Mouse (Mus musculus): Measurements from ENCODE around the gene Sf3b3. TPM values are rescaled to one million over a fixed set of nuclear protein-coding genes. Genes with fewer than 3 reads are reported as not detected.

Sf3b3 gene
- polyA plus RNA-seq, 1 experiment from 2014 or later: 149 TPM

GRCm38 (mm10) chr8:110785366-110785765 lies 61.2 kb downstream of the Sf3b3 start:
- Histone ChIP-seq H3K9ac (ENCODE audit: low read length) (no peak overlapping the region), H3K4me2 (ENCODE audit: low read length) (no peak overlapping the region), H3K4me1 (replicated peaks; ENCODE audit: control insufficient read depth, insufficient read depth, low read length) (no peaks in the 10 kb centered on the region), H3K4me3 (ENCODE audit: low read depth, low read length) (no peak overlapping the region), H3K27me3 (replicated peaks; ENCODE audit: control insufficient read depth, insufficient read depth, low read length) (no peaks in the 10 kb centered on the region), H3K36me3 (ENCODE audit: control insufficient read depth, insufficient read depth, low read length) (no peaks in the 10 kb centered on the region), H3K27ac (ENCODE audit: low read depth) (no peak overlapping the region), H3K9me3 (ENCODE audit: control insufficient read depth, low read length) (no peaks in the 10 kb centered on the region)
- 74% methylated on average over 2 of the region's 2 CpGs for WGBS
- ATAC-seq (replicated peaks; ENCODE audit: low FRiP score, low TSS enrichment, low read depth) (no peak), DNase-seq (ENCODE audit: low spot score) (no peak)

GRCm38 (mm10) chr8:110779924-110780718 lies 66.5 kb downstream of the Sf3b3 start:
- Histone ChIP-seq H3K4me1 (replicated peaks; ENCODE audit: control insufficient read depth, insufficient read depth, low read length) (no peaks in the 10 kb centered on the region), H3K4me2 (ENCODE audit: low read length) (no peak overlapping the region), H3K36me3 (ENCODE audit: control insufficient read depth, insufficient read depth, low read length) (no peaks in the 10 kb centered on the region), H3K9me3 (ENCODE audit: control insufficient read depth, low read length) (no peaks in the 10 kb centered on the region), H3K27ac (ENCODE audit: low read depth) (no peak overlapping the region), H3K9ac (ENCODE audit: low read length) (no peak overlapping the region), H3K4me3 (ENCODE audit: low read depth, low read length) (no peak overlapping the region), H3K27me3 (replicated peaks; ENCODE audit: control insufficient read depth, insufficient read depth, low read length) (no peaks in the 10 kb centered on the region)
- DNase-seq (ENCODE audit: low spot score) (no peak), ATAC-seq (replicated peaks; ENCODE audit: low FRiP score, low TSS enrichment, low read depth) (no peak)
- 73% methylated on average over 13 of the region's 13 CpGs for WGBS

GRCm38 (mm10) chr8:110776335-110776734 lies 70.3 kb downstream of the Sf3b3 start:
- DNase-seq (ENCODE audit: low spot score): no peak

GRCm38 (mm10) chr8:110775721-110776120 lies 70.9 kb downstream of the Sf3b3 start:
- Histone ChIP-seq H3K9ac (ENCODE audit: low read length) (no peak overlapping the region), H3K9me3 (ENCODE audit: control insufficient read depth, low read length) (no peaks in the 10 kb centered on the region), H3K4me1 (replicated peaks; ENCODE audit: control insufficient read depth, insufficient read depth, low read length) (peaks cover 2% of the 10 kb centered on the region; the same call in 1 of the 2 replicates), H3K36me3 (ENCODE audit: control insufficient read depth, insufficient read depth, low read length) (no peaks in the 10 kb centered on the region), H3K4me2 (ENCODE audit: low read length) (no peak overlapping the region), H3K4me3 (ENCODE audit: low read depth, low read length) (no peak overlapping the region), H3K27me3 (replicated peaks; ENCODE audit: control insufficient read depth, insufficient read depth, low read length) (no peaks in the 10 kb centered on the region), H3K27ac (ENCODE audit: low read depth) (no peak overlapping the region)
- DNase-seq (ENCODE audit: low spot score) (no peak), ATAC-seq (replicated peaks; ENCODE audit: low FRiP score, low TSS enrichment, low read depth) (no peak)
- 89% methylated on average over 3 of the region's 3 CpGs for WGBS

More at GRCm38 (mm10) chr8:110776335-110776734, 70.3 kb downstream of the Sf3b3 start:
- ATAC-seq (replicated peaks; ENCODE audit: low FRiP score, low TSS enrichment, low read depth): no peak
- no peaks in the 10 kb centered on the region for H3K9me3 ChIP-seq (ENCODE audit: control insufficient read depth, low read length)
- H3K27ac ChIP-seq (ENCODE audit: low read depth): no peak overlapping the region
- 92% methylated on average over 3 of the region's 3 CpGs for WGBS
- no peak overlapping the region for H3K4me2 ChIP-seq (ENCODE audit: low read length)
- H3K36me3 ChIP-seq (ENCODE audit: control insufficient read depth, insufficient read depth, low read length): no peaks in the 10 kb centered on the region
- no peak overlapping the region for H3K9ac ChIP-seq (ENCODE audit: low read length)
- H3K4me1 ChIP-seq (replicated peaks; ENCODE audit: control insufficient read depth, insufficient read depth, low read length): peaks cover 2% of the 10 kb centered on the region; the same call in 1 of the 2 replicates
- no peaks in the 10 kb centered on the region for H3K27me3 ChIP-seq (replicated peaks; ENCODE audit: control insufficient read depth, insufficient read depth, low read length)
- H3K4me3 ChIP-seq (ENCODE audit: low read depth, low read length): no peak overlapping the region

GRCm38 (mm10) chr8:110775316-110775715 lies 71.3 kb downstream of the Sf3b3 start:
- Histone ChIP-seq H3K4me1 (replicated peaks; ENCODE audit: control insufficient read depth, insufficient read depth, low read length) (peaks cover 2% of the 10 kb centered on the region; the same call in 1 of the 2 replicates), H3K27ac (ENCODE audit: low read depth) (no peak overlapping the region), H3K9me3 (ENCODE audit: control insufficient read depth, low read length) (no peaks in the 10 kb centered on the region), H3K27me3 (replicated peaks; ENCODE audit: control insufficient read depth, insufficient read depth, low read length) (no peaks in the 10 kb centered on the region), H3K36me3 (ENCODE audit: control insufficient read depth, insufficient read depth, low read length) (no peaks in the 10 kb centered on the region), H3K4me2 (ENCODE audit: low read length) (no peak overlapping the region), H3K4me3 (ENCODE audit: low read depth, low read length) (no peak overlapping the region), H3K9ac (ENCODE audit: low read length) (no peak overlapping the region)
- WGBS: 72% methylated on average over 8 of the region's 8 CpGs
- ATAC-seq (replicated peaks; ENCODE audit: low FRiP score, low TSS enrichment, low read depth) (no peak), DNase-seq (ENCODE audit: low spot score) (no peak)

GRCm38 (mm10) chr8:110774725-110775124 lies 71.9 kb downstream of the Sf3b3 start:
- no peaks in the 10 kb centered on the region for H3K36me3 ChIP-seq (ENCODE audit: control insufficient read depth, insufficient read depth, low read length)
- WGBS: 82% methylated on average over 6 of the region's 6 CpGs
- no peaks in the 10 kb centered on the region for H3K27me3 ChIP-seq (replicated peaks; ENCODE audit: control insufficient read depth, insufficient read depth, low read length)
- H3K4me2 ChIP-seq (ENCODE audit: low read length): no peak overlapping the region
- H3K9ac ChIP-seq (ENCODE audit: low read length): no peak overlapping the region
- ATAC-seq (replicated peaks; ENCODE audit: low FRiP score, low TSS enrichment, low read depth) (no peak), DNase-seq (ENCODE audit: low spot score) (no peak)
- H3K4me3 ChIP-seq (ENCODE audit: low read depth, low read length): no peak overlapping the region
- H3K9me3 ChIP-seq (ENCODE audit: control insufficient read depth, low read length): no peaks in the 10 kb centered on the region
- no peak overlapping the region for H3K27ac ChIP-seq (ENCODE audit: low read depth)
- peaks cover 2% of the 10 kb centered on the region; the same call in 1 of the 2 replicates for H3K4me1 ChIP-seq (replicated peaks; ENCODE audit: control insufficient read depth, insufficient read depth, low read length)

- Histone ChIP-seq H3K36me3 (ENCODE audit: control insufficient read depth, insufficient read depth, low read length) (no peaks in the 10 kb centered on the region), H3K9ac (ENCODE audit: low read length) (no peak overlapping the region), H3K27me3 (replicated peaks; ENCODE audit: control insufficient read depth, insufficient read depth, low read length) (no peaks in the 10 kb centered on the region), H3K9me3 (ENCODE audit: control insufficient read depth, low read length) (no peaks in the 10 kb centered on the region), H3K27ac (ENCODE audit: low read depth) (no peak overlapping the region), H3K4me3 (ENCODE audit: low read depth, low read length) (no peak overlapping the region), H3K4me2 (ENCODE audit: low read length) (no peak overlapping the region), H3K4me1 (replicated peaks; ENCODE audit: control insufficient read depth, insufficient read depth, low read length) (peaks cover 2% of the 10 kb centered on the region; the same call in 1 of the 2 replicates)
- DNase-seq (ENCODE audit: low spot score) (no peak), ATAC-seq (replicated peaks; ENCODE audit: low FRiP score, low TSS enrichment, low read depth) (0 out of 2 replicates have a peak, but pooled peaks have one; percentile 36)
- 70% methylated on average over 3 of the region's 3 CpGs for WGBS
Measured at GRCm38 (mm10) chr8:110774047-110774446, 72.5 kb downstream of the Sf3b3 start.

GRCm38 (mm10) chr8:110772452-110772851 lies 74.1 kb downstream of the Sf3b3 start:
- Histone ChIP-seq H3K4me3 (ENCODE audit: low read depth, low read length) (no peak overlapping the region), H3K27me3 (replicated peaks; ENCODE audit: control insufficient read depth, insufficient read depth, low read length) (no peaks in the 10 kb centered on the region), H3K36me3 (ENCODE audit: control insufficient read depth, insufficient read depth, low read length) (no peaks in the 10 kb centered on the region), H3K4me2 (ENCODE audit: low read length) (no peak overlapping the region), H3K9me3 (ENCODE audit: control insufficient read depth, low read length) (no peaks in the 10 kb centered on the region), H3K27ac (ENCODE audit: low read depth) (no peak overlapping the region), H3K4me1 (replicated peaks; ENCODE audit: control insufficient read depth, insufficient read depth, low read length) (peaks cover 2% of the 10 kb centered on the region; the same call in 1 of the 2 replicates), H3K9ac (ENCODE audit: low read length) (no peak overlapping the region)
- ATAC-seq (replicated peaks; ENCODE audit: low FRiP score, low TSS enrichment, low read depth): no peak
- WGBS: 50% methylated on average over 7 of the region's 7 CpGs
- DNase-seq (ENCODE audit: low spot score): no peak

GRCm38 (mm10) chr8:110767261-110767660 lies 79.3 kb downstream of the Sf3b3 start:
- no peaks in the 10 kb centered on the region for H3K27me3 ChIP-seq (replicated peaks; ENCODE audit: control insufficient read depth, insufficient read depth, low read length)
- no peaks in the 10 kb centered on the region for H3K9me3 ChIP-seq (ENCODE audit: control insufficient read depth, low read length)
- no peak for DNase-seq (ENCODE audit: low spot score)
- no peak for ATAC-seq (replicated peaks; ENCODE audit: low FRiP score, low TSS enrichment, low read depth)
- no peaks in the 10 kb centered on the region for H3K36me3 ChIP-seq (ENCODE audit: control insufficient read depth, insufficient read depth, low read length)
- no peak overlapping the region for H3K4me3 ChIP-seq (ENCODE audit: low read depth, low read length)
- no peak overlapping the region for H3K4me2 ChIP-seq (ENCODE audit: low read length)
- H3K27ac ChIP-seq (ENCODE audit: low read depth): no peak overlapping the region
- no peak overlapping the region for H3K9ac ChIP-seq (ENCODE audit: low read length)
- H3K4me1 ChIP-seq (replicated peaks; ENCODE audit: control insufficient read depth, insufficient read depth, low read length): no peaks in the 10 kb centered on the region
- 84% methylated on average over 6 of the region's 6 CpGs for WGBS
